Mouse (Mus musculus) lung, postnatal 25 days (tissue): ENCODE results near the gene Gm49380.

Experiments used
- DNase-seq: peaks from one replicate; pipeline ENCODE4 v3.0.0; 2022; ENCODE audit warnings: low spot score

The Gm49380 gene

DNA sequence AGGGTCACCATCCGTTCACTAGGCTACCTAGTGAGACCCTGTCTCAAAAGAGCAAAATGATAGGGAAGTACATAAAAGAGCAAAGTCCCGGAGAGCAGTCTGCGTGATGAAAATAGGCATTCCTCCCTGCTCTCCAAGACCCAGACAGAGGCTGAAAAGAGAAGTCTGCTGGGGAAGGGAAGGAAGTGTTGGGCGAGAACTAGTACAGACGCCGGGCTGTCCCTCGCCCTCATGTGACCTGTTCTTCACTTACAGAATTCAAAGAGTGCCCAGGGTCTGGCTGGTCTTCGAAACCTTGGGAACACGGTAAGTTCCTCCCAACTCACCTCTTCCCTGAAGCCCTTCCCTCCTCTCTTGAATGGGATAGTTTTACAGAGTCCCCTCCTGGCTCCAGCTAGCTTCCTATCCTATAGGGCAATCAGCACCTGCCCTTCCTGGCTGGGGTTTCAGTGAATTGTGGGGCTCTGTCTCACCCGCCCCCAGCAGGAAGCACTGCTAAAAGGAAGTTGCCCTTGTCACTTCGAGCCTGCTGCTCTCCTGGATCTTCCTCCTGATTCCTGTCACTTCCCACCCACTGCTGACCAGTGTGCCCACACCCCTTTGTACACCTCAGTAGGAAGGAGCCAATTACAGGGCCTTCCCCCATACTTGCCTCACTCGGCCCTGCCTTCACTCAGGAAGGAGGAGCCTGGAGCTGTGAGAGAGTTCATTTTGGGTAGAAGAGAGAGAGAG, 24.3 kb downstream of the Gm49380 start:
- no peak for DNase-seq

- DNase-seq = no peak
These were observed 25.4 kb downstream of the Gm49380 start for GRCm38 (mm10) chr9:44087761-44088455.

GRCm38 (mm10) chr9:44086960-44087359, 26.3 kb downstream of the Gm49380 start:
- no peak for DNase-seq

DNA sequence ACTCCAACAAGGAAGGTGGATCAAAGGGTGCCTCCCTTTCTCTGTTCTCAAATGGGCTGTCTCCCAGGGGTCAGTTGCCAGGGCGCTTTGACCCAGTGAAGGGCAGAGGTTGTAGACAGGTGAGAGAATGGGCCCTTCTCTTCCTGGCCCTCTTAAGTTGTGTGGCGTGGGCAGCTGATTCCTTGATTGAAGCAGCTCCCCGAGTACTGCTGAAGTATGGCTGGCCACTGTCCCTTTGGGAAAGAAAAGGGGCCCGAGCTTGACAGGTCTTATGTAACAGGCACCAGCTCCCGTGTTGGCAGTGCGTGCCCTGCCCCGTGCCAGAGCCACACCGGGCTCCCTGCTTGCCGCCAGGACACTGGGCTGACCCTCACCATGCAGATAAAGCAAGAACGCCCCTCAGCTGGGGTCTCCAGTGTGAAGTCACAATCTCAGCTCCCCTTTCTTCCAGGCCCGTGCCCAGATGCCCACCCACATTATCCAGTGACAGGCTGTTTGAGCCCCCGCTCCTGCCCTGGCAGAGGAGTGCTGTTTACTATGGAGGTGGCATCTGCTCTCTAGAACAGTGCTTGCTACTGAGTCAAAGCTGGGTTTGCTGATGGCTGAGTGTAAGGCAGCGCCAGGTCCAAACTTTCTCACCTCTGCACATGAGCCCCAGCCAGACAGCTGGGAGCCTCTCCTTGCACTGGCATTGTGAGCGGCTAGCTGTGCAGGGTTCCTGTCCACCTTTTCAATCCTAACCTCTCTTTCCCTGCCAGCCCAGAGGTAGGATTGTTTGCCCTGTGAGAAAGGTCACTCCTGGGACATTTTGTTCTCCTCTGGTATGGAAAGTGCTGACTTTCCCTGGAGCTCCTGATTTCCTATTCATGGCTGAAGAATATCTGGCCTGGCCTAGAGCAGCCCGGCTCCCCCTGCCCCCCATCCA, 27.3 kb downstream of the Gm49380 start:
- DNase-seq = peak; percentile 69

GRCm38 (mm10) chr9:44085276-44085675, 28.0 kb downstream of the Gm49380 start:
- no peak for DNase-seq

- DNase-seq = peak; percentile 95
These were observed 28.6 kb downstream of the Gm49380 start for GRCm38 (mm10) chr9:44084659-44085229.

DNA sequence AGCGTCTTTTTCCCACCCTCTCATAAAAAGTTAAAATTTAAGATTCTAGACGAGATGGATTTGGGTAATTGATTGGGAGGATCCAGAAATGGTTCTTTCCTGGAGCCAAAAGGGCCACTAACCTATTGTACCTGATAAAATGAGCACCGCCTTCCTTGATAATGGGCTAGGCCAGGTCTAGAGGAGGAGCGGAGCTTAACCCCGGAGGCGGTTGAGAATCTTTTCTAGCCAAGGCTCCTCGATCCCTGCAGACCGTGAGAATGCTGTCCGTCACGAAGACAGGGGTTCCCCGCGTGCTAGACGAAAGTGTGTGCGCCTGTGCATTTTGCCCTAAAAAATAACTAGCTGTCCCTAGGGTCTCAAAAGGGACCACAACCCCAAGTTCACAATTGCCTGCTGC, 29.1 kb downstream of the Gm49380 start:
- DNase-seq = no peak

- DNase-seq = no peak
These were observed 29.7 kb downstream of the Gm49380 start for GRCm38 (mm10) chr9:44083392-44084121.

GRCm38 (mm10) chr9:44082266-44082665, 31.0 kb downstream of the Gm49380 start:
- DNase-seq = no peak

DNA sequence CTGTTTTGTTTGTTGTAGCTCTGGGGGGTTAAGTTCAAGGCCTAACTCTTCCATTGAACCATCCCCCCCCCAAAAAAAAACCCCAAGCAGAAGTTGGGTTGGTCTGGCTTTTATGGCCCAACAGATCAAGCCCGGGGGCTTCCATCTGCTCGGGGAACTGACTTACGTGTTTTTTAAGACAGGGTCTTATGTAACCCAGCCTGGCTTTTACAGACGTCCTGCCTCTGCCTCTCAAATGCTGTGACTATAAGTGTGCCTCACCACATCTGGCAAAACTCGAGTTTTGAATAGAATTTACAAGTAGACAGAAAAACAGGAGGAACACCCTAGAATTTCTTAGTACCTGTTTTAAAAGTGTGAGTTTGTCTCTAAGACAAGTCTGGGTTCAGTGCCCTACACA, 31.7 kb downstream of the Gm49380 start:
- DNase-seq = no peak

- peak; percentile 27 for DNase-seq
These were observed 32.3 kb downstream of the Gm49380 start for GRCm38 (mm10) chr9:44080953-44081352.

DNA sequence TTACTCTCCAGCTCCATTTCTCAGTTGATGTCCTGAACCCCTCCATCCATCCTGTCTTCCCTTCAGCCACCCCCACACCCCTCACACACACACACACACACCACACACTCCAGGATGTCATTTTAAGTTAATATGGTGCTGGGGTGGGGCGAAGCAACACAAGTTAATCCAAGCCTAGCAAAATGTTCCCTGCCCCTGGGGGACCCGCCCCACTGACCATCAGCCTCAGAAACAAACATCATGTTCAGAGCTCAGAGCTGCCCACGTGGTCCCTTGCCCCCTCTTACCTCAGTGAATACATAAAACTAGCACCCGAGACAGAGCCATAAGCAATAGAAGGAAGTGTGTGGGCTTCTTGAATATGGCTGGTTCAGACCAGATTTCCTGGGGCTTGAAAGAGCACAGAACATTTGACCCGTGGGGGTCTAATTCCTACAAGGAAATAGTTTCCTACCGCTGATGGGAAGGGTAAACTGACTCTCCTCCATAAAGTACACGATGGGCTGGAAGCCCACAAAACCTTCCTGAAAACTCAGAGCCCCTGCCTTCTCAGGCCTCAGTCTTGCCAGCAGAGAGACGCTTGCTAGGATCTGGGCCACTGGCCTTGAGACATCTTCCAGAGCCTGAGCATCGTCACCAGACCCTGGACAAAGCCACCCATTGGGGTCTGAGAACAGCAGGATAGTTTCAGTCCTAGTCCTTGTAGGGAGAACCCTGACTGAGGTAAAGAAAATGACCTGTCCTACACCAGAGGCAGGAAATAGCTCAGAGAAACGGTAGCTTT, 33.1 kb downstream of the Gm49380 start:
- DNase-seq = no peak

DNA sequence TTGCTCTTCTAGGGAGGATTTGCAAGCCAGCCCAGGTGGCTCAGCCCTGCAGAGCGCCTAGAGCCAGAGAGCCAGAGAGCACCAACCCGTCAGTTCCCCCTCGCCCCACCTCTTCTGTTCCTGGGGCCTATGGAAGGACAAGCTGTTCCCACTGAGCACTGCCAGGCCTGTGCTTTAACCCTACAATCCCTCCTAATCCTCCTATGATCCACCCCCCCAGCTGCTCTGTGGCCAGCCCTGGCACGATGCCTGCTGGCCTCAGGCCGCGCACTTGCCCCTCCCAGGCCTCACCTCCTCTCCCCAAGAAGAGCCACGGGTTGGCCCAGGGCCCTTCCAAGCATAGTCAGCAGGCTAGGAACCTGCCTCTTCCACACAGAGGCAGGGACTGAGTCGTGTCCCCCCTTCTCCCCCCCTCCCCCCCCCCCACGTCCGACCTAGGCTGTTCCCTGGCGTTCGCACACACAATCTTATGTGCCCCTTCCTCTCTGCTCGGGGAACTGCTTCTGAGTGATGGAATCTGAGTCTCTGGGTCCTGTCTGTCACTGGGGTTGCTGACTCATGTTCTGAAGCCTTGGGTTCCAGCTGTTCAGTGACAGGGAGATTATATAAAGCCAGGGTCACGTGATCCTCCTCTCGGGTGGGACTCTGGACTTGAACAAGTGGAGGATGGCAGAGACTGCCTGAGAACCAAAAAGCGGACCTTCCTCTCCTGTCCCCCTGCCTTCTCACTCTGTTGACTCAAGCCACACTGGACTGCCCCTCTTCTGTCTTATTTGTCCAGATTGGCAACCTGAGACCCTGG, 34.1 kb downstream of the Gm49380 start:
- DNase-seq = peak; percentile 89

DNA sequence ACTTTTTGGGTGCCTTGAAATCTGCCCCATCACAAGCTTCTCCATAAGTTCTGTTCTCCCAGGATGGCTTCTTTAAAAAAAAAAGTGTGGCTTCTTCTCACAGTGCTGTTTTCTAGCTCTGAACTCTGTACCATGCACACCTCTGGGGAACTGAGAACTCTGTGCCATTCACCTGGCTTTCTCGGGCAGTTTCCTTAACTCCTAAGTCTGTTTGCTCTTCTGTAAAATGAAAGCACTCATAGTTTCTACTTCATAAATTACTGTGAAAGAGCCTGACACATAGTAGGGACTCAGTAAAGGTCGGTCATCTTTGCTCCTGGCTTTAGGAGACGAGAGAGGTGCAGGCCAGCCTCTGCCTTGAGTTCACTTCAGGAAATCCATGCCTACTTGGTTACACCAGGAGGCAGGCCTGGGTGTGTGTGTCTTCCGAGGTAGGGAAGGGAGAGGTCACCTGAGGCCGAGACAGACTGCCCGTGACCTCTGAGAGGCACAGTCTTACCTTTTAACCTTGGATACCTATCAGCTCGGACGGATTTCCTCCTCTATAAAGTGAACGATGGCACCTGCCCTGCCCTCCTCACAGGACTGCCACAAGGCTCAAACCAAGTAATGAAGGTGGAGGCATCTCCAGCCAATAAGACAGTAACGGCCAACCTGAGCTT, 35.0 kb downstream of the Gm49380 start:
- DNase-seq = no peak

- no peak for DNase-seq
These were observed 35.9 kb downstream of the Gm49380 start for GRCm38 (mm10) chr9:44077266-44077910.

GRCm38 (mm10) chr9:44076764-44077120, 36.6 kb downstream of the Gm49380 start:
- DNase-seq = peak; percentile 72

- DNase-seq = no peak
These were observed 37.1 kb downstream of the Gm49380 start for GRCm38 (mm10) chr9:44075996-44076763.
